Mouse (Mus musculus) limb, embryonic 11.5 days (tissue): ENCODE measurements at regions not wholly inside any gene's neighbourhood (a gene's known extent, or its start where the extent isn't known, plus 50 kb on each side); places are given as distances from the start of the nearest gene placed in this dataset.

Experiments used
- ATAC-seq: fragments of 200-750 bp; cut with Nextera tagmentation; 2 replicates; pipeline ENCODE4 v1.8.0; 2017; ENCODE audit warnings: low read depth; ENCODE audit not compliant: insufficient number of reproducible peaks, low FRiP score, low TSS enrichment
- DNase-seq: peaks from one replicate; pipeline ENCODE4 v3.0.0-alpha.2; 2015; ENCODE audit warnings: low spot score
- H3K27ac ChIP-seq: fragments of 300-500 bp; sonication (generic); replicated peaks from 2 replicates; pipeline ENCODE4 v1.5.1; 2014; ENCODE audit warnings: low read depth, mild to moderate bottlenecking, low read length
- H3K27me3 ChIP-seq: fragments of 300-500 bp; sonication (generic); 2 replicates; pipeline ENCODE4 v1.6.1; 2014; ENCODE audit warnings: mild to moderate bottlenecking, low read length, mixed read lengths; ENCODE audit not compliant: control insufficient read depth, insufficient read depth
- H3K36me3 ChIP-seq: fragments of 300-500 bp; sonication (generic); 2 replicates; pipeline ENCODE4 v1.6.1; 2014; ENCODE audit warnings: mild to moderate bottlenecking, low read length, moderate library complexity, mixed read lengths; ENCODE audit not compliant: control insufficient read depth, insufficient read depth
- H3K4me1 ChIP-seq: fragments of 300-500 bp; sonication (generic); 2 replicates; pipeline ENCODE4 v1.6.1; 2014; ENCODE audit warnings: low read length, mixed read lengths; ENCODE audit not compliant: control insufficient read depth, insufficient read depth
- H3K4me2 ChIP-seq: fragments of 300-500 bp; sonication (generic); 2 replicates; pipeline ENCODE4 v1.6.1; 2014; ENCODE audit warnings: low read depth, mild to moderate bottlenecking, moderate library complexity; ENCODE audit not compliant: severe bottlenecking
- H3K4me3 ChIP-seq: fragments of 300-500 bp; sonication (generic); 2 replicates; pipeline ENCODE4 v1.5.1; 2014; ENCODE audit warnings: low read depth, low read length
- H3K9ac ChIP-seq: fragments of 300-500 bp; sonication (generic); 2 replicates; pipeline ENCODE4 v1.6.1; 2014; ENCODE audit warnings: mild to moderate bottlenecking, low read length
- H3K9me3 ChIP-seq: fragments of 300-500 bp; sonication (generic); 2 replicates; pipeline ENCODE4 v1.6.1; 2016; ENCODE audit warnings: low read length; ENCODE audit not compliant: control insufficient read depth
- WGBS: fragments of 180-500 bp; shearing (Covaris S2); extraction: QIAGEN DNeasy Blood & Tissue Kit; methylation state at CpG from one replicate; pipeline ENCODE4 v1.1.7; 2014; 5-methylcytosine and 5-hydroxymethylcytosine counted together

GRCm38 (mm10) chr7:125019259-125019658 is 425.2 kb upstream of the Kdm8 start:
- no peak for ATAC-seq

GRCm38 (mm10) chr7:125024944-125025343 is 419.5 kb upstream of the Kdm8 start:
- Histone ChIP-seq H3K36me3 (no peaks in the 10 kb centered on the region), H3K4me3 (no peak overlapping the region), H3K9me3 (no peaks in the 10 kb centered on the region), H3K27ac (no peak overlapping the region), H3K4me2 (no peak overlapping the region), H3K27me3 (no peaks in the 10 kb centered on the region), H3K4me1 (no peaks in the 10 kb centered on the region), H3K9ac (no peak overlapping the region)
- DNase-seq (no peak), ATAC-seq (no peak)
- WGBS, result 84% methylated on average over 5 of the region's 5 CpGs

More at GRCm38 (mm10) chr7:125019259-125019658, 425.2 kb upstream of the Kdm8 start:
- DNase-seq, result no peak
- no peak overlapping the region for H3K27ac ChIP-seq
- 82% methylated on average over 1 of the region's 1 CpGs for WGBS
- H3K36me3 ChIP-seq, result no peaks in the 10 kb centered on the region
- H3K9me3 ChIP-seq, result no peaks in the 10 kb centered on the region
- H3K4me3 ChIP-seq, result no peak overlapping the region
- no peak overlapping the region for H3K9ac ChIP-seq
- H3K4me2 ChIP-seq, result no peak overlapping the region
- no peaks in the 10 kb centered on the region for H3K4me1 ChIP-seq
- H3K27me3 ChIP-seq, result no peaks in the 10 kb centered on the region

GRCm38 (mm10) chr7:125033778-125034177 is 410.7 kb upstream of the Kdm8 start:
- Histone ChIP-seq H3K9me3 (no peaks in the 10 kb centered on the region), H3K4me2 (no peak overlapping the region), H3K27ac (no peak overlapping the region), H3K4me3 (no peak overlapping the region), H3K36me3 (no peaks in the 10 kb centered on the region), H3K27me3 (no peaks in the 10 kb centered on the region), H3K9ac (no peak overlapping the region), H3K4me1 (no peaks in the 10 kb centered on the region)
- ATAC-seq, result no peak
- 85% methylated on average over 4 of the region's 4 CpGs for WGBS
- no peak for DNase-seq

- WGBS, result 85% methylated on average over 5 of the region's 5 CpGs
- H3K9ac ChIP-seq, result no peak overlapping the region
These were observed 410.3 kb upstream of the Kdm8 start for GRCm38 (mm10) chr7:125034196-125034595.

GRCm38 (mm10) chr7:125036098-125036991 is 408.1 kb upstream of the Kdm8 start:
- WGBS, result 77% methylated on average over 10 of the region's 10 CpGs
- no peak for ATAC-seq
- no peak overlapping the region for H3K27ac ChIP-seq
- H3K9ac ChIP-seq, result no peak overlapping the region
- no peaks in the 10 kb centered on the region for H3K36me3 ChIP-seq
- DNase-seq, result no peak
- H3K4me3 ChIP-seq, result no peak overlapping the region
- no peaks in the 10 kb centered on the region for H3K9me3 ChIP-seq
- H3K4me1 ChIP-seq, result no peaks in the 10 kb centered on the region
- no peak overlapping the region for H3K4me2 ChIP-seq
- no peaks in the 10 kb centered on the region for H3K27me3 ChIP-seq

More at GRCm38 (mm10) chr7:125034196-125034595, 410.3 kb upstream of the Kdm8 start:
- ATAC-seq, result no peak
- no peak for DNase-seq
- Histone ChIP-seq H3K27me3 (no peaks in the 10 kb centered on the region), H3K27ac (no peak overlapping the region), H3K4me2 (no peak overlapping the region), H3K9me3 (no peaks in the 10 kb centered on the region), H3K36me3 (no peaks in the 10 kb centered on the region), H3K4me3 (no peak overlapping the region), H3K4me1 (no peaks in the 10 kb centered on the region)

GRCm38 (mm10) chr7:125038840-125039239 is 405.6 kb upstream of the Kdm8 start:
- Histone ChIP-seq H3K4me1 (no peaks in the 10 kb centered on the region), H3K36me3 (no peaks in the 10 kb centered on the region), H3K27me3 (no peaks in the 10 kb centered on the region), H3K9me3 (no peaks in the 10 kb centered on the region; the same call in 1 of the 2 replicates), H3K4me3 (no peak overlapping the region), H3K9ac (no peak overlapping the region), H3K27ac (no peak overlapping the region), H3K4me2 (no peak overlapping the region)
- WGBS, result 85% methylated on average over 4 of the region's 4 CpGs
- no peak for DNase-seq
- ATAC-seq, result no peak

- H3K27ac ChIP-seq, result no peak overlapping the region
These were observed 388.4 kb upstream of the Kdm8 start for GRCm38 (mm10) chr7:125055951-125056625.

GRCm38 (mm10) chr7:125102464-125102863 is 342.0 kb upstream of the Kdm8 start:
- no peak for DNase-seq

More at GRCm38 (mm10) chr7:125055951-125056625, 388.4 kb upstream of the Kdm8 start:
- Histone ChIP-seq H3K36me3 (no peaks in the 10 kb centered on the region), H3K9ac (no peak overlapping the region), H3K9me3 (no peaks in the 10 kb centered on the region), H3K27me3 (no peaks in the 10 kb centered on the region), H3K4me3 (no peak overlapping the region), H3K4me2 (no peak overlapping the region), H3K4me1 (no peaks in the 10 kb centered on the region)
- DNase-seq, result no peak
- ATAC-seq, result no peak

More at GRCm38 (mm10) chr7:125102464-125102863, 342.0 kb upstream of the Kdm8 start:
- Histone ChIP-seq H3K4me2 (no peak overlapping the region), H3K27ac (no peak overlapping the region), H3K4me3 (no peak overlapping the region), H3K27me3 (no peaks in the 10 kb centered on the region), H3K36me3 (no peaks in the 10 kb centered on the region), H3K9me3 (no peaks in the 10 kb centered on the region), H3K9ac (no peak overlapping the region), H3K4me1 (no peaks in the 10 kb centered on the region)
- 94% methylated on average over 4 of the region's 4 CpGs for WGBS
- no peak for ATAC-seq
